Mouse (Mus musculus): ENCODE data around the gene AC109138.7.

AC109138.7 gene

DNA sequence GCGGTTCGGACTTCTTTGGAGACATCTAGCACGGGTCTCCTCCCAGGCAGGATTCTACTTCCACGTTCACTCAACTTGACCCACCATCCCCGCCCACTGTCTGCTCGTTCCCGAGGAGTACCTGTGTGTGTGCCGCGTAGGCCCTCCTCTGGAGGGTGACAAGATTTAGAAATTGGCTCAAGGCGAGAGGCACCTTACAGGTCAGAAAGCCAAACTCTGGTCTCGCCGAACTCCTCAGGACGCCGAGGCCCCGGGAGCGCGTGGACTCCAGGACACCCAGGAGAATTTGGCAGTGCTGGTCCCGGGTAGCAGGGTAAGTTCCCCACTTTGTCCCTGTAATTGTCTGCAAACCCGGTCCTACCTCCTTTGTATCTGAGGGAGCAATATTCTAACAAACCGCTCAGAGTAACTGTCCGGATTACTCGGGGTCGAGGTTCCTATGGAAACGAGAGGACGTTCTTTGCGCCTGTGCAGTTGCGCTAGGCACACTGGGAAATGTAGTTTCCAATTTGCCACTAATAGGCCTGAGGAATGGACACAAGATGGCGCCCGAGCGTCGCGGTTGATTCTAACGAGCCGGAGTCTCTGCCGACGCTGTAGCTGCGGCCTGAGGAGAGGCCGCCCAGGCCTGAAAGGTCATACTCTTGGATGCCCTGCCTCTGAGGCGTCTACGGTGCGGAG, 43.2 kb downstream of the AC109138.7 start:
- peak; percentile 91 to 95 for DNase-seq

- DNase-seq, result no peak
Observed at GRCm38 (mm10) chr19:4257897-4258252, 43.7 kb downstream of the AC109138.7 start.

GRCm38 (mm10) chr19:4261038-4261698, 47.0 kb downstream of the AC109138.7 start:
- DNase-seq, result no peak

DNA sequence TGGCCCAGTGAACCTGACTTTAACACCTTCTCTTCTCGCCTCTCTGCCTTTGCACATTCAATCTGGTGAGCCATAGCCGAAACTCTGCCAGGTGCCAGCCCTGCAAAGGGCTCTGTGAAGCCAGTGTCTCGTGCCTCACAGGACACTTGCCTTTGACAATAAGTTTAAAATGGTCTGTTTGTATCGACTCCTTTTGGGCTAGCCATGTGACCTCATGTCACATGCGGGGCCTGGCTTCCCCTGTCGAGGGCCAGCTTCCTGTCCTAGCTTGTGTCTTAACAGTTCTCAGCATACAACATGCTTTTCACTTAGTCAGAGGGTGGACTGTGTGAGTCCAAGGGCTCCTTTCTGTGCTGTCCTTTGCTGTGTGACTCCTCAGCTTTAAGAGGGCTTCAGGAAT, 48.6 kb downstream of the AC109138.7 start:
- no peak for DNase-seq

- no peak for DNase-seq
Observed at GRCm38 (mm10) chr19:4263702-4264101, 49.5 kb downstream of the AC109138.7 start.

DNA sequence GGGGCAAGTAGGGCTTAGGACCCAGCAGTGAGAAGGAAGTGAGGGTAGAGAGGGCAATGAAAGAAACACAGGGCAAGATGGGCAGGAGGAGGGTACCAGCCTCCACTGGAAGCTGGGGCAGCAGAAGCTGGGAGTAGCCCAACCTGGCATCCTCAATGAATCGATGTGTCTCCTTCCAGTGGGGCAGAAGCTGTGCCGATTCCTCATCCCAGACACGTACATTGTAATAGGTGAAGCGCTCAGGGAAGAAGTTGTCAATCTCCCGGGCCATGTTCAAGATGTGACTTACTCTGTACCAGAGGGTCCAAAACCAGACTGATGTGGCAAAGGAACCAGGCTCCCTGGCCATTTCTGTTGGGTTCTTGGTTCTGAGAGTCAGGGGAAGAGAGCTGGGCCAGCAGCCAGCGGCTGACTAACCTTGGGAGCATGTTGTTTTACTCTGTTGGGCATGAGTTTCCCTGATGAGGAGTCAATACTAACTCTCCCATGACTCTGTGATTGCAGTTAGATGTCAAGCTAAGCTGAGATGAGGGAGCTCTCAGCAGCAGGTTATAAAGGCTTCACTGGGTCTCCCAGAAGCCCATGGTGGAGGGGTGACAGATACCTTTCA, 50.1 kb downstream of the AC109138.7 start:
- DNase-seq, result no peak

- DNase-seq, result no peak
Observed at GRCm38 (mm10) chr19:4265956-4266355, 51.8 kb downstream of the AC109138.7 start.

- peak; percentile 85 to 90 for DNase-seq
Observed at GRCm38 (mm10) chr19:4268566-4269361, 54.6 kb downstream of the AC109138.7 start, which contains the start of gene Ssh3. Ssh3 (minus strand) TSS chr19:4269180.

GRCm38 (mm10) chr19:4270187-4270586, 56.0 kb downstream of the AC109138.7 start:
- no peak for DNase-seq

DNA sequence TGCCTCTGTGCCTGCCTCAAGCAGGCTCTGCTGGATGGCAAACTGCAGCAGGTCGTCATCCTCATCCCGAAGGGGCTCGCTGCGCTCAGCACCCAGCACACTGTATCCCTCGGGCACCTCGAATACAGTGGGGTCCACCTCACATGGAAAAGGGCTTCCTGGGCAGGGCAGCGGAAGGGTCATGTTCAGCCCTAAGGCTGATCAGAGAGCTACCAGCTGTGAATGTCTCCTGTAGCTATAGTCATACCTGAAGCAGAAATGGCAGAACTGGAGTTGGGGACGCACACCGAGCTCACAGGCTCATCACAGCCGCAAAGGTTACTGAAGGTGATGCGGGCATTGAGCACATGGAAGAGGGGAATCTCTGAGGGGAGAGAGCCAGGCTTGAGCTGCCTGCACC, 56.8 kb downstream of the AC109138.7 start:
- peak in 1 of 2 experiments; percentile 20 for DNase-seq

GRCm38 (mm10) chr19:4279487-4279886, 65.3 kb downstream of the AC109138.7 start:
- DNase-seq, result peak in 1 of 2 experiments; percentile 23

DNA sequence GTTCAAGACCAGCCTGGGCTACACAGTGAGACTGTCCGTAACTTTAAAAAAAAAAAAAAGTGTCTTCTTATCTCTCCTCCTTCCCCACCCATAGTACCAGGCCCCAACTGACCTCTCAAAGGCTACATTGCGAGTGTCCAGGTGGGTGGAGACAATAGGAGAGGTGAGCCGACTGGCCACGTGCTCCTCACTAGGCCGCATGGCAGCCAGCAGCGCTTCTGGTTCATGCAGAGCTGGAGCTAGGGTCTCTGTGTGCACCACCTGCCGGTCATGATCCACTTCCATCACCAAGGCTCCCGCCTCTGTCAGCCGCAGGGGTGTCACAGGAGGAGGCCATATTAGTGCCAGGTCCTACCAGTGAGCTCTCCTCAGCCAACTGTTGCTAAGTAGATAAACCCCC, 66.3 kb downstream of the AC109138.7 start:
- no peak for DNase-seq
